Comparison of ENCODE assay signal across 8 mouse cellular contexts in genomic region chr1:43445170-43446088, GRCm38 (mm10). TPM values are rescaled to one million over a fixed set of nuclear protein-coding genes. Genes with fewer than 3 reads are reported as not detected.
DNase-seq lines count a peak whose midpoint lies in the region; ATAC-seq and TF ChIP-seq lines count a peak whose summit lies in the region.

No protein-coding gene starts in this region.

- H3K9me3 ChIP-seq in hindbrain, embryonic 10.5 days = no peaks in the 10 kb centered on the region

- under 1% methylated on average over 80 of the region's 86 CpGs for WGBS in cerebellum, adult 2 months
- under 1% methylated on average over 84 of the region's 86 CpGs for WGBS in hindbrain, embryonic 10.5 days

- peaks cover 5% of the 10 kb centered on the region; the same call in 1 of the 2 replicates for H3K4me1 ChIP-seq in cerebellum, adult 2 months (ENCODE audit: control insufficient read depth, insufficient read depth, low read length)
- H3K4me1 ChIP-seq in hindbrain, embryonic 10.5 days (replicated peaks) = peaks cover 24% of the 10 kb centered on the region

- TF ChIP-seq CTCF in cerebellum, adult 2 months (IDR thresholded peaks at IDR 0.05; ENCODE audit: borderline replicate concordance, insufficient read depth, low read depth, low read length) = no peak

- ATAC-seq in frontal cortex, adult (ENCODE audit: low TSS enrichment) = peak; percentile 89

- peak; percentile 95 for DNase-seq in MN1 (ENCODE audit: low spot score)
- DNase-seq in cerebellum, adult 2 months = peak; percentile 81 to 83
- DNase-seq in hindbrain, embryonic 10.5 days (ENCODE audit: low spot score) = peak; percentile 82
- DNase-seq in layer of hippocampus, postnatal 10 days (ENCODE audit: low spot score in 2 of 2) = peak; percentile 79 to 85
- DNase-seq in lung, postnatal 14 days = peak; percentile 80
- peak; percentile 85 for DNase-seq in retina, embryonic 14.5 days (ENCODE audit: low spot score)
- DNase-seq in thymus, postnatal 4 days = peak; percentile 94

- peak overlapping the region; percentile 70 for H3K4me3 ChIP-seq in cerebellum, adult 2 months (replicated peaks; ENCODE audit: insufficient read depth, low read depth, low read length)
- peak overlapping the region; percentile 98 for H3K4me3 ChIP-seq in hindbrain, embryonic 10.5 days

- 0 out of 2 replicates have a peak, but pooled peaks have one; percentile 24 for TF ChIP-seq POLR2A in cerebellum, adult 2 months (IDR thresholded peaks at IDR 0.05; ENCODE audit: borderline replicate concordance, insufficient read depth, low read length)

- peak overlapping the region; percentile 62; the same call in 1 of the 2 replicates for H3K27ac ChIP-seq in cerebellum, adult 2 months (ENCODE audit: insufficient read depth, low read length)
- H3K27ac ChIP-seq in hindbrain, embryonic 10.5 days = peak overlapping the region; percentile 99

- no peaks in the 10 kb centered on the region for H3K36me3 ChIP-seq in hindbrain, embryonic 10.5 days

- H3K27me3 ChIP-seq in cerebellum, adult 2 months (ENCODE audit: control insufficient read depth, insufficient read depth, low read length) = no peaks in the 10 kb centered on the region
- no peaks in the 10 kb centered on the region; the same call in 1 of the 2 replicates for H3K27me3 ChIP-seq in hindbrain, embryonic 10.5 days (ENCODE audit: insufficient read depth, poor library complexity, severe bottlenecking)

RNA-seq across cellular contexts. Expression of gene Nck2, which starts 1.1 kb away (rescaled TPM):
- 21.0 and 23.1 TPM in 2 replicates for polyA plus RNA-seq in cerebellum, adult 2 months (2012; rRNA removed)
- polyA plus RNA-seq in hindbrain, embryonic 10.5 days (2016; fragmentation: Nextera tagmentation; extraction: Ambion mirVana) = 39.5 and 40.8 TPM in 2 replicates
- 10 to 100 TPM; 48.6 to 49.3 TPM for total RNA-seq in layer of hippocampus, postnatal 10 days (2021)

Comparison
In these comparisons a context has a peak if more than half of its experiments do, and no peak if none do; other contexts are left out.
1. Peak in every context shown above with its lines: DNase-seq, ATAC-seq, H3K4me3 ChIP-seq and H3K27ac ChIP-seq.